Mouse (Mus musculus): ENCODE measurements around the gene Defb20. TPM values are rescaled to one million over a fixed set of nuclear protein-coding genes. Genes with fewer than 3 reads are reported as not detected.
A peak's percentile ranks its signal among the peaks of the same experiment; 100 is the strongest.
"Not testable (repeated sequence)": the region's sequence is repeated elsewhere in the genome, so short reads cannot be mapped to it uniquely, and the experiment has no call there.

The Defb20 gene
- total RNA-seq (2017): not detected in 2 replicates

GRCm38 (mm10) chr2:152476763-152477162 is at the start of gene Defb20:
Gene Defb20 (plus strand): TSS chr2:152477063.
- ATAC-seq (replicated peaks in 1 of 2; ENCODE audit: insufficient read depth in 1 of 2, low FRiP score in 2 of 2, low TSS enrichment in 1 of 2, low read depth in 1 of 2, poor library complexity in 2 of 2, severe bottlenecking in 2 of 2): no peak

DNA sequence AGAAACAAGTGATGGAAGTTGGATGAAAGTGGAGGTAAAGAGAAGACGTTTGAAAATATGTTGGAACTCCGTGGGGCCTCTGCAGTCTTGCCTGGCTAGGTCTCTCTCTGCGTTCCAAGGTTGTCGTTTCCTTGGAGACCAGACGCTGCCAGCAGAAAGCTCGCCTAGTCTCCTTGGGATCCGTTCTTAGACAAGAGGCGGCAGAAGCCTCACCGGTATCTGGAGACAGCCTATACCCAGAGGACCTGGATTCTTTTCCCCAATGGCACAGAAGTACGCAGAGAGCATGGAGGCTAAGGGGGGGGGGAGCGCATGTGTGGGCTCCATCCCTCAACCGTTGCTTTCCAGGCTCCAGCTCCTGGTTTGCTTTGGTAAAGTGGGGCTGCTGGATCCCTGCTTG is 49.4 kb upstream of the Defb20 start:
- no peak for ATAC-seq (replicated peaks in 1 of 2; ENCODE audit: insufficient read depth in 1 of 2, low FRiP score in 2 of 2, low TSS enrichment in 1 of 2, low read depth in 1 of 2, poor library complexity in 2 of 2, severe bottlenecking in 2 of 2)

DNA sequence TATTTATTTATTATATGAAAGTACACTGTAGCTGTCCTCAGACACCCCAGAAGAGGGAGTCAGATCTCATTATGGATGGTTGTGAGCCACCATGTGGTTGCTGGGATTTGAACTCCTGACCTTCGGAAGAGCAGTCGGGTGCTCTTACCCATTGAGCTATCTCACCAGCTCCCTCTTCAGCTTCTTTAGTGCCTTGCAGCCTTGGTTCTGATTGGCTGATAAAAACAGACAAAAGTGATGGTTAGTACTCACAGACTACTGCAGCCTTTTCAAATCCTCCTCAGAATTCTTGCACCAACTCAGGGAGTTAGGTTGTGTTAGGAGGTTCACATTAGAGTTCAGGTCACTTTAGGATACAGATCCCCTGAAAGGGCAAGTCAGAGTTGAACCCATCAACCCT is 48.4 kb upstream of the Defb20 start:
- ATAC-seq (replicated peaks in 1 of 2; ENCODE audit: insufficient read depth in 1 of 2, low FRiP score in 2 of 2, low TSS enrichment in 1 of 2, low read depth in 1 of 2, poor library complexity in 2 of 2, severe bottlenecking in 2 of 2): not testable (repeated sequence)

DNA sequence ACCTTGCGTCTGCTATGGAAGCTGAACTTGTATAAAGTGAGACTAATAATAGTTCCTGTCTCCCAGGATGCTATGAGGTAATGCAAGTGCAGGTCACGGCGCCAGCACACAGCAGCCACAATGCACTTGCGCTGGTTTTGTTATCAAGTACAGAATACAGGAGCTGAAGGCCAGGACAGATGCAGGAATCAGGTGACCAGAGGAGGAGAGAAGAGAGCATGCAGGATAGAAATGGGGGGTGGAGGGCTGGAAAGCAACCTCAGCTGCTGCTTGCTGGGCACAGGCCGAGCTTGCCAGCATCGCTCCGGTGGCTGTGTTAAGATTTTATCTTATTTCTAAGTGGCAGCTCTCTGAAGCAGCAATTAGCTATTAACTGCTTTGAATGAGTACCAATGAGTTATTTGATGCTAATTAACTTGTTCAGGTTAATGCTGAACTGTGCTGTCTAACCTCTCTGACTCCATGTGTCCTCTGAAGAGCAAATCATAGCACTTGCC is 40.4 kb upstream of the Defb20 start:
- ATAC-seq (replicated peaks in 1 of 2; ENCODE audit: insufficient read depth in 1 of 2, low FRiP score in 2 of 2, low TSS enrichment in 1 of 2, low read depth in 1 of 2, poor library complexity in 2 of 2, severe bottlenecking in 2 of 2): no peak

DNA sequence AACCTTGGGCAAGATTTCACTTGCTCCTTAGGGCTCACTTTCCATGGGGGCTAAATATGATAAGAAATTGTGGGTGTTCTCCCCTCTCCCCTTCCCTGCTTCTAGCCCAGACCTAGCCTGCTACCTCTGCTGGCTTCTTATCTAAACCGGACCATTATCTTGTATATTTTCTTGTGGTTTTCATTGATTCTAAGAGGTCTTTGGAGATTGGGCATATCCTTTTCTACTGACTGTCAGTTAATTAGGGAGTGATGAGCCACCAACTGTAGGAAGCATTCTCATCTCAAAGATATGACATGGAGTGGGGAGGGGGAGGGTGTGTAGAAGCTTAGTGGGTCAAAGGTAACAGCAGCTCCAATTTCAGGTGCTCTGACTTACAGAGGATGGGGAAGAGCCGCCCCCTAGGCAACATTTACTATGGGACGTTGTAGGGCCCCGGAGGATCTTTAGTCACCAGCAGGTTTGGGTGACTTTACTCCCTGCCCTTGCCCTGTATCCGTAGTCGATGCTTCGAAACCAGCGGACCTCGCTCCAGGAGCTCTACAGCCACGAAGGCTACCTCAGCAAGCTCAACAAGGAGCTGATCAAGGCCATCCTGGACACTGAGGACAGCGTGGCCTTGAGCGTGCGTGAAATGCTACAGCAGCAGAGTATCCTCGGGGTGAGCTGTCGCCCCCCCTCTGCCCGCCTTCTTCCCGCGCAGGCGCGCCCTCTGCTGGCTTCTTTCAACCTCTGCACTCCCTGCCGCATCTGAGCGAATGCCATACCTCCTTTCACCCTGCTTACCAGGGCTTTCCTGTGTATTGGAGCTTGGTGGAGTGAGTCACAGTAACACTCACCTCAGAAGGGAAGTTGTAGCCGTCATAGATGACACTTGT is 39.6 kb upstream of the Defb20 start:
- ATAC-seq (replicated peaks in 1 of 2; ENCODE audit: insufficient read depth in 1 of 2, low FRiP score in 2 of 2, low TSS enrichment in 1 of 2, low read depth in 1 of 2, poor library complexity in 2 of 2, severe bottlenecking in 2 of 2): peak; percentile 81 to 91

GRCm38 (mm10) chr2:152438963-152439362 is 37.9 kb upstream of the Defb20 start:
- ATAC-seq (replicated peaks in 1 of 2; ENCODE audit: insufficient read depth in 1 of 2, low FRiP score in 2 of 2, low TSS enrichment in 1 of 2, low read depth in 1 of 2, poor library complexity in 2 of 2, severe bottlenecking in 2 of 2): no peak

DNA sequence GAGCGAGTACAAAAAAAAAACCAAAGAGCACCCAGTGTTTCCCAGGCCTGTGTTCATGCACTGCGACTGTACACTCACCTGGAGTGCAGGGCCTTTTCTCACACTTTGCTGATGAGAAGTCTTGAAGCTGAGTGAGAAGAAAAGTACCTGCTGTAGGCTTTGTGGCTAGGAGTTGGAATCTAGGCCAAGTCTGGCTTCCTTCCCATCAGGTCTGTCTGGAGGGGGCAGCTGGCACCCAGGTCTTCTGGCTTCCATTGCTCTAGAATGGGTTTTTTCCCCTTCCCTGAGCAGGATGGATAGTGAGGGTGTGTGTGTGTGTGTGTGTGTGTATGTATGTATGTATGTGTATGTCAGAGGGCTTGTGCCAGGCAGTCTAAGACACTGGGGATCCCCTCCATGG is 37.0 kb upstream of the Defb20 start:
- ATAC-seq (replicated peaks in 1 of 2; ENCODE audit: insufficient read depth in 1 of 2, low FRiP score in 2 of 2, low TSS enrichment in 1 of 2, low read depth in 1 of 2, poor library complexity in 2 of 2, severe bottlenecking in 2 of 2): no peak

DNA sequence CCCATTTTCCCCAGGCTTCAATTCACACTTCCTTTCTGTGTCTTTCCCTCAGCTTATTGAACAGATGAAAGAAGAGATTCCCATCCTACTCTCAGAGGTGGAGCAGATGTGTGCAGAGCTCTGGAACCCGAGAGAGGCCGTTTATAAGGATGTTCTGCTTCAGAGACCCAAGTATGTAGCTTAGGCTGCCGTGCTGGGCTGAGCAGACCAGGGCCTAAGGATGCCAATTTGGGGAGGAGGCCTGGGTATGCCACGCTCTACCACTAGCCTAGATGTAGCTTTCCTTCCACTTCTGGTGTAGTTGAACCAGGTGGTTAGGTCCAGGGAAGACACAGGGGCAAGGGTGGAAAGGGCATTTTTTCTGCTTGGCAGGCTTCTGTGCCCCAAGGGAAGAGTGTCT is 34.5 kb upstream of the Defb20 start:
- no peak for ATAC-seq (replicated peaks in 1 of 2; ENCODE audit: insufficient read depth in 1 of 2, low FRiP score in 2 of 2, low TSS enrichment in 1 of 2, low read depth in 1 of 2, poor library complexity in 2 of 2, severe bottlenecking in 2 of 2)

- ATAC-seq (replicated peaks in 1 of 2; ENCODE audit: insufficient read depth in 1 of 2, low FRiP score in 2 of 2, low TSS enrichment in 1 of 2, low read depth in 1 of 2, poor library complexity in 2 of 2, severe bottlenecking in 2 of 2): no peak
Measured at GRCm38 (mm10) chr2:152443281-152443680, 33.6 kb upstream of the Defb20 start.

- no peak for ATAC-seq (replicated peaks in 1 of 2; ENCODE audit: insufficient read depth in 1 of 2, low FRiP score in 2 of 2, low TSS enrichment in 1 of 2, low read depth in 1 of 2, poor library complexity in 2 of 2, severe bottlenecking in 2 of 2)
Measured at GRCm38 (mm10) chr2:152446642-152447041, 30.2 kb upstream of the Defb20 start.

- no peak for ATAC-seq (replicated peaks in 1 of 2; ENCODE audit: insufficient read depth in 1 of 2, low FRiP score in 2 of 2, low TSS enrichment in 1 of 2, low read depth in 1 of 2, poor library complexity in 2 of 2, severe bottlenecking in 2 of 2)
Measured at GRCm38 (mm10) chr2:152447461-152447860, 29.4 kb upstream of the Defb20 start.

DNA sequence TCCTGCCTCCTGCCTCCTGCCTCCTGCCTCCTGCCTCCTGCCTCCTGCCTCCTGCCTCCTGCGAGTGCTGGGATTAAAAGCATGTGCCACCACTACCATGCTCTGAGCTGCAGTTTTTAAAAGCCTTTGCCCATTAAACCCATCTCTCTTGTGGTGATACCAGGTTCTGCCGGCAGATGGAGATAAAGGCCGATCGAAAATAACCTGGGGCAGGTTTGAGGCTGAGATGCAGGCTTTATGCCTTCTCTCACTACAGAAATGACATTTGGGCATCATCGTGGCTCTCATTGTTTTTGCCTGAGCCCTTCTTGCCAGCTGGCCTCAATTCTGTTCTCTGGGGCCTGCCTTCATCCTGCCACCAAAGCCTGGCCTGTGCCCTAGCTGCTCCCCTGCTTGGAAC is 26.6 kb upstream of the Defb20 start:
- peak; percentile 58 to 75; a peak in 3 of 4 replicates for ATAC-seq (replicated peaks in 1 of 2; ENCODE audit: insufficient read depth in 1 of 2, low FRiP score in 2 of 2, low TSS enrichment in 1 of 2, low read depth in 1 of 2, poor library complexity in 2 of 2, severe bottlenecking in 2 of 2)

DNA sequence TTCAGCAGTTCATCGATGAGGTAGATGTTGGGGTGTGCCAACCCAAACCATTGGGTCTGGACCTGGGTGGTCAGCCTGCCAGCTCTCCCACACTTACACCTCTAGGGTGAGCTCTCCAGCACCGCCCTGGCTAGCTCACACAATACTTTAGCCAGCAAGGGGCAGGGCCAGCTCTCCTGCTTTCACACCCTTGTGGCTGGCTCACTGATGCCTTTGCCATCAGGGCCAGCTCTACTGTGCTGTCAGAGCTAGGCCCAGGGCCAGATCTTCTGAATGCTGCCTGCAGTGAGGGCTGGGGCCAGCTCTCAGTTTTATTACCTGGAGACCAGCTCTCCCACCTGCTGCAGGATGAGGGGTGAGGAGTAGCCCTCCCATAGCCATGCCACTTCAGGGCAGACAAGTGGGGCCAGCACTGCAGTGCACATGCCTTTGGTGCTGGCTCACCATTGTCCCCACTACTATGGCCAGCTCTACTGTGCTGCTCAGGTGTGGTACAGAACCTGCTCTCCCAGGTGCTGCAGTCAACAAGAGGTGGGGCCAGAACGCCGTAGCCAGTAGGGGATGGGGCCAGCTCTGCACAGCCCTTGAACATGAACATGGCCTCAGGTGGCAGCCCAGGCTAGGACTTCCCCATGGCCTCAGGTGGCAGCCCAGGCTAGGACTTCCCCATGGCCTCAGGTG is 24.6 kb upstream of the Defb20 start:
- no peak for ATAC-seq (replicated peaks in 1 of 2; ENCODE audit: insufficient read depth in 1 of 2, low FRiP score in 2 of 2, low TSS enrichment in 1 of 2, low read depth in 1 of 2, poor library complexity in 2 of 2, severe bottlenecking in 2 of 2)

- ATAC-seq (replicated peaks in 1 of 2; ENCODE audit: insufficient read depth in 1 of 2, low FRiP score in 2 of 2, low TSS enrichment in 1 of 2, low read depth in 1 of 2, poor library complexity in 2 of 2, severe bottlenecking in 2 of 2): no peak
Measured at GRCm38 (mm10) chr2:152459241-152459640, 17.6 kb upstream of the Defb20 start.

GRCm38 (mm10) chr2:152464570-152465150 is 12.2 kb upstream of the Defb20 start, which contains the start of gene Defb23:
Gene Defb23 (minus strand): TSS chr2:152464620.
- no peak for ATAC-seq (replicated peaks in 1 of 2; ENCODE audit: insufficient read depth in 1 of 2, low FRiP score in 2 of 2, low TSS enrichment in 1 of 2, low read depth in 1 of 2, poor library complexity in 2 of 2, severe bottlenecking in 2 of 2)

GRCm38 (mm10) chr2:152470973-152471372 is 5.9 kb upstream of the Defb20 start:
- ATAC-seq (replicated peaks in 1 of 2; ENCODE audit: insufficient read depth in 1 of 2, low FRiP score in 2 of 2, low TSS enrichment in 1 of 2, low read depth in 1 of 2, poor library complexity in 2 of 2, severe bottlenecking in 2 of 2): peak in 1 of 2 experiments; percentile 49; a peak in 1 of 4 replicates

- no peak for ATAC-seq (replicated peaks in 1 of 2; ENCODE audit: insufficient read depth in 1 of 2, low FRiP score in 2 of 2, low TSS enrichment in 1 of 2, low read depth in 1 of 2, poor library complexity in 2 of 2, severe bottlenecking in 2 of 2)
Measured at GRCm38 (mm10) chr2:152472434-152472833, 4.4 kb upstream of the Defb20 start.

- ATAC-seq (replicated peaks in 1 of 2; ENCODE audit: insufficient read depth in 1 of 2, low FRiP score in 2 of 2, low TSS enrichment in 1 of 2, low read depth in 1 of 2, poor library complexity in 2 of 2, severe bottlenecking in 2 of 2): no peak
Measured at GRCm38 (mm10) chr2:152480881-152481280, 4.0 kb downstream of the Defb20 start.

Measured in hematopoietic stem cell, adult 5-6 weeks (primary cell).